1 mouse cellular context compared by ENCODE assay signal in genomic region chr1:156994644-156995016, GRCm38 (mm10).
TF ChIP-seq lines count a peak whose summit lies in the region.

No protein-coding gene starts in this region.

TF ChIP-seq in CH12.LX, 34 proteins besides CTCF, POLR2A, EP300 and RAD21 (continued from another document):
- TF ChIP-seq SMC3 (IDR thresholded peaks at IDR 0.05; ENCODE audit: low read depth, low read length) (no peak), UBTF (IDR thresholded peaks at IDR 0.05; ENCODE audit: low read depth, low read length) (no peak), TCF12 (IDR thresholded peaks at IDR 0.05; ENCODE audit: low read depth, low read length) (no peak), TBP (conservative IDR thresholded peaks at IDR 0.05; ENCODE audit: low read depth, low read length) (no peak), MAFK (IDR thresholded peaks at IDR 0.05; ENCODE audit: insufficient replicate concordance, low read length) (no peak), ELF1 (IDR thresholded peaks at IDR 0.05; ENCODE audit: low read depth, low read length) (no peak), ZC3H11A (IDR thresholded peaks at IDR 0.05; ENCODE audit: low read depth, low read length) (no peak), GABPA (IDR thresholded peaks at IDR 0.05; ENCODE audit: insufficient replicate concordance, low read depth, low read length) (no peak), USF2 (conservative IDR thresholded peaks at IDR 0.05; ENCODE audit: low read depth, low read length) (no peak), ZMIZ1 (IDR thresholded peaks at IDR 0.05; ENCODE audit: low read depth, low read length) (no peak), POLR2AphosphoS2 (IDR thresholded peaks at IDR 0.05; ENCODE audit: low read depth, low read length) (no peak), MAX (IDR thresholded peaks at IDR 0.05; ENCODE audit: low read length) (0 out of 2 replicates have a peak, but pooled peaks have one; percentile 14)
TF ChIP-seq in CH12.LX: peak in this region for 6.
